Mouse (Mus musculus): ENCODE measurements around the gene Anxa11.

DNA sequence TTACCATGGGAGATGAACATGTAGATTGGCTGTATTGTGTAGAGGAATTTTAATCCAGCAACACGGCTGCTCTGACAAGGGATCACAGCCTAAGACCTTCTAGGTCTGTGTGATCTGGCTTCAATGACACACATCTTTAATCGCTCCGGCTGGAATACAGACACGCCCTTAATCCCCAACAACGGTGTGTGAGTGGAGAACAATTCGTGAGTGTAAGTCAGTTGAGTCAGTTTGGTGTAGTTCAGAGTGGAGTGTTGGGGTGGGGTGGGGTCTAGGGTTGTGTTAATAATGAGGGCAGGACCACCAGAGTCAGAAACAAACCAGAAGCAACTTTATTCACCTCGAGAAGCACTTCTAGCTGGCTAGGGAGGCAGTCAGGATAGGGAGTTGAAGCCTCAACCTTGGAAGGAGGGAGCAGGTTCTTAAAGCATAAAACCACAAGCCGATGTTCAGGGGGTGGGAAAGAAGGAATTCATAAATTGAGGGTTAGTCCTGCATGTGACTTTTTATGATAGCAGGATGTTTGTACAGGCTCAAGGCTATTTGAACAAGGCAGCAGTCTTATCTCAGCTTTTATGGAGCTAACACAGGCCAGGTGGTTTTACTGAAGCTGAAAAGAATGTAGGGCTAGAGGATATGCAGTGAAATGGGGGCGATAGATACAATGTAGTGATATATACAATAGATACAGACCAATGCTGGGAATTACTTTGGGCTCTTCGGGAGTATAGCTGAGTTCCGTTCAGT, 15.9 kb upstream of the Anxa11 start:
- no peak for TF ChIP-seq CTCF (IDR thresholded peaks at IDR 0.05; ENCODE audit: borderline replicate concordance, control insufficient read depth, extremely low read depth, insufficient read depth, low read length, poor library complexity)
- no peak for TF ChIP-seq POLR2A (IDR thresholded peaks at IDR 0.05; ENCODE audit: control insufficient read depth, extremely low read depth, insufficient read depth, low read length, poor library complexity)

All from thymus, adult 2 months (tissue).